In genomic region chr19:25137907-25138820, GRCm38 (mm10) we compare ENCODE assay signal across 11 mouse cellular contexts.
DNase-seq lines count a peak whose midpoint lies in the region; ATAC-seq and TF ChIP-seq lines count a peak whose summit lies in the region.
"Had no signal": no experiment of that assay in that cellular context is flagged by ENCODE, and none has a peak within 500 bp of the region (broad histone marks: within the 10 kb centered on the region; RNA-seq: fewer than 3 reads in every experiment).

No protein-coding gene starts in this region.

- H3K27ac ChIP-seq in spleen, adult 2 months (ENCODE audit: insufficient read depth, low read length), result peak overlapping the region; percentile 20
- H3K27ac ChIP-seq in lung, postnatal 0 days (ENCODE audit: low read length), result no peak overlapping the region
- H3K27ac ChIP-seq: stomach, postnatal 0 days had no signal

- H3K9me3 ChIP-seq in lung, postnatal 0 days (ENCODE audit: low read length), result no peaks in the 10 kb centered on the region

- no peak for TF ChIP-seq CTCF in spleen, adult 2 months (IDR thresholded peaks at IDR 0.05; ENCODE audit: extremely low read depth, insufficient read depth, insufficient read length, insufficient replicate concordance)
- no peak for TF ChIP-seq CTCF in lung, postnatal 0 days (IDR thresholded peaks at IDR 0.05)

- TF ChIP-seq POLR2A in spleen, adult 2 months (IDR thresholded peaks at IDR 0.05; ENCODE audit: low read depth, low read length), result no peak

- 43% methylated on average over 16 of the region's 16 CpGs for WGBS in spleen, adult 2 months
- 63% methylated on average over 16 of the region's 16 CpGs for WGBS in lung, postnatal 0 days

- peak; percentile 47 for ATAC-seq in lung, postnatal 0 days

- no peak overlapping the region for H3K4me2 ChIP-seq in lung, postnatal 0 days (replicated peaks; ENCODE audit: low read depth, low read length)

- H3K4me3 ChIP-seq in spleen, adult 2 months (ENCODE audit: extremely low read depth, insufficient read depth, insufficient read length), result no peak overlapping the region
- no peak overlapping the region for H3K4me3 ChIP-seq in lung, postnatal 0 days (ENCODE audit: low read depth, low read length)
- H3K4me3 ChIP-seq: erythroblast, embryonic 14.5 days had no signal

- no peak for TF ChIP-seq EP300 in lung, postnatal 0 days (IDR thresholded peaks at IDR 0.05)

- H3K36me3 ChIP-seq in spleen, adult 2 months (ENCODE audit: control insufficient read depth, insufficient read depth, low read length), result peaks cover 64% of the 10 kb centered on the region
- H3K36me3 ChIP-seq in lung, postnatal 0 days (ENCODE audit: insufficient read depth, low read length), result no peaks in the 10 kb centered on the region
- peaks cover 26% of the 10 kb centered on the region for H3K36me3 ChIP-seq in splenic B cell, adult 2 months (ENCODE audit: control insufficient read depth, insufficient read depth, low read length, poor library complexity, severe bottlenecking)

- no peaks in the 10 kb centered on the region; the same call in 1 of the 2 replicates for H3K4me1 ChIP-seq in spleen, adult 2 months (ENCODE audit: control insufficient read depth, insufficient read depth, insufficient read length)
- no peaks in the 10 kb centered on the region; the same call in 1 of the 2 replicates for H3K4me1 ChIP-seq in lung, postnatal 0 days (ENCODE audit: insufficient read depth, low read depth, low read length)

- H3K9ac ChIP-seq in lung, postnatal 0 days (replicated peaks; ENCODE audit: low read depth), result no peak overlapping the region

- H3K27me3 ChIP-seq in spleen, adult 2 months (ENCODE audit: control insufficient read depth, insufficient read depth, low read length), result no peaks in the 10 kb centered on the region
- H3K27me3 ChIP-seq in lung, postnatal 0 days (replicated peaks; ENCODE audit: insufficient read depth, low read length), result no peaks in the 10 kb centered on the region
- H3K27me3 ChIP-seq in splenic B cell, adult 2 months (ENCODE audit: control insufficient read depth, insufficient read depth, low read length, poor library complexity, severe bottlenecking), result no peaks in the 10 kb centered on the region

- DNase-seq in adrenal gland, postnatal 10 days, result peak; percentile 53
- DNase-seq in adrenal gland, postnatal 25 days, result no peak
- DNase-seq in spleen, adult 2 months (ENCODE audit: low read depth in 1 of 2, low spot score in 2 of 2), result no peak
- no peak for DNase-seq in spleen, postnatal 4 days (ENCODE audit: low spot score in 2 of 2)
- peak; percentile 14 for DNase-seq in lung, postnatal 0 days (ENCODE audit: low spot score)
- peak; percentile 25 for DNase-seq in splenic B cell, adult 2 months (ENCODE audit: low read depth, low spot score)
- no peak for DNase-seq in cerebellum, adult 11 months
- DNase-seq in right cerebral cortex, postnatal 10 days (ENCODE audit: low spot score in 2 of 2), result no peak
- DNase-seq: cerebellum, adult 9-11 months had no signal

Comparison
In these comparisons a context has a peak if more than half of its experiments do, and no peak if none do; other contexts are left out.
1. DNase-seq: peak in adrenal gland, postnatal 10 days (single experiment), lung, postnatal 0 days (single experiment) and splenic B cell, adult 2 months (single experiment); none in adrenal gland, postnatal 25 days (single experiment), spleen, adult 2 months (0 of 2), spleen, postnatal 4 days (0 of 2), cerebellum, adult 11 months (single experiment) and right cerebral cortex, postnatal 10 days (0 of 2).